Mouse (Mus musculus) embryonic fibroblast, embryonic 13.5 days (primary cell): Measurements from ENCODE around the gene Lars2. TPM values are rescaled to one million over a fixed set of nuclear protein-coding genes. Genes with fewer than 3 reads are reported as not detected.
A peak's percentile ranks its signal among the peaks of the same experiment; 100 is the strongest.

ENCODE experiments used
- H3K27ac ChIP-seq: 2 replicates; pipeline ENCODE4 v1.5.1; 2012; ENCODE audit warnings: low read length, control low read depth, inconsistent platforms; ENCODE audit not compliant: insufficient read depth
- H3K4me1 ChIP-seq: 2 replicates; pipeline ENCODE4 v1.6.1; 2011; ENCODE audit warnings: low read length; ENCODE audit not compliant: control insufficient read depth, insufficient read depth
- H3K4me3 ChIP-seq: 2 replicates; pipeline ENCODE4 v1.5.1; 2011; ENCODE audit warnings: mild to moderate bottlenecking, control low read depth, low read length; ENCODE audit not compliant: insufficient read depth
- CTCF ChIP-seq: IDR thresholded peaks from 2 replicates; pipeline ENCODE4 v1.5.1; 2011; ENCODE audit warnings: mild to moderate bottlenecking, control low read depth, low read length, moderate library complexity, borderline replicate concordance; ENCODE audit not compliant: insufficient read depth
- POLR2A ChIP-seq: IDR thresholded peaks from 2 replicates; pipeline ENCODE4 v1.6.1; 2011; ENCODE audit warnings: low read depth, mild to moderate bottlenecking, control low read depth, low read length, moderate library complexity
- polyA plus RNA-seq: library from polyadenylated mRNA; stranded (reverse); fragments of >200 nt; gene quantifications from 2 replicates; pipeline ENCODE4 v1.2.4, GENCODE M21; 2011; ENCODE audit warnings: low read depth; ENCODE audit not compliant: missing spikeins, insufficient read length

The Lars2 gene
- polyA plus RNA-seq, 1 experiment, result 9,134 TPM

DNA sequence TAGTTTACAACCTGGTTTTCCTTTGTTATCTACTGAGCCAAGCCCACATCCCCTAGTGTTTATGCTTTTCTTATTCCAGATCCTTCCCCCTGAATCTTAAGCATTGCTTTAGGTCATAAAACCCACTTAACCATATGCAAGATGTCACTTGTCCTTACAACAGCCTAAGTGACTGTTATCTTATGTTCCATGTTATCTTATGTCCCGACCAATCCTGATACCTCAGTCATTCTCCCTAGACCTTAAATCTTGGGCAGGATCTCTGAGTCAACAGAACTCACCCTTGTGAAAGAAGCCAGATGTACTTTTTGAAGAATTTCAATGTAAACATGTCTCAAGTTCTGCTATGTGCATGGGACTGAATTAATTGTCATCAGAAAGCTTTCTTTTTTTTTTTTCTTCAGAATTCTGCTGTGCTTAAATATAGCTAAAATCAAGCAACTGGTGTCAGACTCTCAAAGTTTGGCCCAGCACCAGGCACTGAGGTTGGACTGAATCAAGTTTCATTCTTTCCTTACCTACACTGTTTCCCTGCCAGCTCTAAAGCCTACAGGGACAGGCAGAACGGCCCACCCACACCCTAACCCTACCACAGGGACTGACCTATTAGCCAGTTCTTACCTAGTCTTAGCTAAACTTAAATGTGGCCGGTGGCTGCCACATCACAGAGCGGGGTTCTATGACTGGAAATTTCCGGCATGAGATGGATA lies 24.6 kb downstream of the Lars2 start:
- Histone ChIP-seq H3K4me1 (no peaks in the 10 kb centered on the region), H3K27ac (peak overlapping the region; percentile 22; the same call in 1 of the 2 replicates), H3K4me3 (no peak overlapping the region)
- TF ChIP-seq POLR2A (no peak), CTCF (no peak)

DNA sequence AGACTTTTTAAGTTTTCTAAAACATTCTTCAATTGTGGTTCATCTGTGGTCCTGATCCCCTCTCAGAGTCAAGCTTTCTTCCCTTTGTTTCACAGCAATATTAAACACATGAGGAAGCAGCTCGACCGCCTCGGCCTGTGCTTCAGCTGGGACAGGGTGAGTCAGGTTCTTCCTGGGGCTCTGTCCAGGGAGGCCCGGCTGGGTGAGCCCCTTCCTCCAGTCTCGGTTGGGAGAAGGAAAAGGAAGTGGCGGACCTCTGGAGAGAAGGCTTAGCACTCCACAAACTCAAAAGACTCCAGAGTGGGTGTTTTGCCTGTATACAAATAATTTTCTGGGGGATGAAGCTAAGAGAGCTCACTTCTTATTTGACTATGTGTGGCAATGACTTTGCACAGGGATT lies 28.1 kb downstream of the Lars2 start:
- peaks cover 2% of the 10 kb centered on the region for H3K4me1 ChIP-seq
- no peak overlapping the region for H3K27ac ChIP-seq
- no peak overlapping the region for H3K4me3 ChIP-seq
- TF ChIP-seq POLR2A (no peak), CTCF (no peak)

DNA sequence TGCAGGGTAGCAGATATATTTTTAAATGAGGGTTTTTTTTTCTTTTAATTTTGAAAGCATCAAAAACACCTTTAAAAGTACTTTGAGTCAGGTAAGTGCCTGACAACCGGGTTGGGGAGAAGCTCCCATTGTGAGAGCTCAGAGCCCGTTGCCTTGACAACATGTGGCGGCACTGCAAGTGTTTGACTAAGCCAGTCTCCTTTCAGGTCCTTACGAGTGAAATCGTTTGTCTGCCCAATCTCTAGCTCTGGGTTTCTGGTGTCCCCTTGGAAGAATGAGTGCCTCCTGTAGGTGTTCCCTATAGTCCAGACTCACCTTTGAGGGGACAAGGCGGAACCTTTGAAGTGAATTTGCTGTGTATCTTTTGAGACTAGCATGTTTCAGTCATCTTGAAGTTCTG lies 31.0 kb downstream of the Lars2 start:
- Histone ChIP-seq H3K4me1 (peaks cover 2% of the 10 kb centered on the region), H3K27ac (no peak overlapping the region), H3K4me3 (no peak overlapping the region)
- TF ChIP-seq POLR2A (no peak), CTCF (no peak)

GRCm38 (mm10) chr9:123402215-123402614 lies 35.5 kb downstream of the Lars2 start:
- no peak overlapping the region for H3K27ac ChIP-seq
- H3K4me3 ChIP-seq, result no peak overlapping the region
- TF ChIP-seq POLR2A, result no peak
- no peak for TF ChIP-seq CTCF
- no peaks in the 10 kb centered on the region for H3K4me1 ChIP-seq

DNA sequence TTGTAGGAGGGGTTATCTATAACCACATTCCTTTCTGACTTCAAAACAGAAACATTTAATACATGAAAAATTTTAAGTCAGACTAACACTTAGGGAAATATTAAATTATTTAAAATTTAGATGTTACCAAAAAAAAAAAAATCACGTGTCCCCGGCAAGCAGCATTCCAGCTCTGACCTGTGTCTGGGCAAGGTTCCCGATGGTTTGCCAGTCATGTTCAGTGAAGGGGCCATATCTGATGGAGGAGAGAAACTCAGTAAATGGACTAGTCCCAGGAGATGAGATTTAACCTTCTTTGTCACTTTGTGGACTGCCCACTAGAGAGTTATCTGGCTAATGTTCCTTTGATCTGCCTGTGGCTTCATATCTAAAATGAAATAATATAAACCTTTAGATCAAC lies 36.3 kb downstream of the Lars2 start:
- no peak overlapping the region for H3K27ac ChIP-seq
- TF ChIP-seq CTCF (no peak), POLR2A (no peak)
- no peaks in the 10 kb centered on the region for H3K4me1 ChIP-seq

GRCm38 (mm10) chr9:123405231-123405630 lies 38.5 kb downstream of the Lars2 start:
- peaks cover 2% of the 10 kb centered on the region; the same call in 1 of the 2 replicates for H3K4me1 ChIP-seq
- no peak overlapping the region for H3K27ac ChIP-seq
- TF ChIP-seq CTCF (no peak), POLR2A (no peak)
- no peak overlapping the region for H3K4me3 ChIP-seq

More for the DNA sequence above, 36.3 kb downstream of the Lars2 start:
- H3K4me3 ChIP-seq, result no peak overlapping the region

GRCm38 (mm10) chr9:123408771-123409170 lies 42.0 kb downstream of the Lars2 start:
- Histone ChIP-seq H3K27ac (no peak overlapping the region), H3K4me1 (peaks cover 2% of the 10 kb centered on the region; the same call in 1 of the 2 replicates), H3K4me3 (no peak overlapping the region)
- TF ChIP-seq CTCF (no peak), POLR2A (no peak)

GRCm38 (mm10) chr9:123429863-123430262 lies 63.1 kb downstream of the Lars2 start:
- H3K4me3 ChIP-seq, result no peak overlapping the region
- no peaks in the 10 kb centered on the region for H3K4me1 ChIP-seq
- TF ChIP-seq CTCF (no peak), POLR2A (no peak)
- no peak overlapping the region for H3K27ac ChIP-seq

GRCm38 (mm10) chr9:123430973-123431372 lies 64.2 kb downstream of the Lars2 start:
- no peak overlapping the region for H3K27ac ChIP-seq
- no peak overlapping the region for H3K4me3 ChIP-seq
- no peaks in the 10 kb centered on the region for H3K4me1 ChIP-seq
- TF ChIP-seq CTCF (no peak), POLR2A (no peak)

DNA sequence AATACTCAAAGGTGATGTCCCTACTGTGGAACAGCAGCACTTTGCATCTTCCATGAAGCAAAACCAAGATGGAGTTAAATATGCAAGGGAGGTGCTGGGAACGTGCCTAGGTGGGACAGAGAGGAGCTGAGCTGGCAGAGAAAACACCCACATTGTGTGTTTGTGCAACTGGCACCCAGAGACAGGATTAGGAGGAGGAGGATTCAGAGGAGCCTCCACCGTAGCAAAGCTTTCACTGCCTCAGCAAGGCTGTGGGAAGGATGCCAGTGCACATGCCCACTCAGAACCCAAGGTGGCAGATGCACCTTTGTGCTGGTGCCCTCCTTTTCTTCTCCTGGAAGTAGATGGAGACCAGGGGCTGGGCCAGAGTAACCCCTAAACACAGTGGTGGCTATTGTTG lies 71.5 kb downstream of the Lars2 start:
- Histone ChIP-seq H3K4me3 (no peak overlapping the region), H3K4me1 (no peaks in the 10 kb centered on the region), H3K27ac (no peak overlapping the region)
- TF ChIP-seq CTCF (no peak), POLR2A (no peak)
